8 mouse cellular contexts compared by ENCODE assay signal in genomic region chr5:120502675-120503143, GRCm38 (mm10). TPM values are rescaled to one million over a fixed set of nuclear protein-coding genes. Genes with fewer than 3 reads are reported as not detected.
DNase-seq lines count a peak whose midpoint lies in the region; ATAC-seq and TF ChIP-seq lines count a peak whose summit lies in the region.

No protein-coding gene starts in this region.

- peak overlapping the region; percentile 94 for H3K4me2 ChIP-seq in midbrain, embryonic 11.5 days

- no peak for TF ChIP-seq CTCF in kidney, adult 2 months (conservative IDR thresholded peaks at IDR 0.05; ENCODE audit: insufficient read depth, insufficient read length, low read depth, low read length)
- no peak for TF ChIP-seq CTCF in Patski (IDR thresholded peaks at IDR 0.05)

- no peak for DNase-seq in kidney, adult 2 months
- DNase-seq in kidney, adult 9 months, result no peak
- DNase-seq in Patski (ENCODE audit: low read depth, low spot score), result no peak
- no peak for DNase-seq in hindbrain, embryonic 10.5 days (ENCODE audit: low spot score)
- peak; percentile 86 for DNase-seq in midbrain, embryonic 11.5 days (ENCODE audit: low spot score, missing footprints)
- no peak for DNase-seq in right cerebral cortex, postnatal 25 days
- DNase-seq in left cerebral cortex, adult 8-10 months (ENCODE audit: low spot score in 2 of 2), result no peak

- no peaks in the 10 kb centered on the region for H3K9me3 ChIP-seq in hindbrain, embryonic 10.5 days
- H3K9me3 ChIP-seq in midbrain, embryonic 11.5 days (ENCODE audit: control insufficient read depth, low read length), result no peaks in the 10 kb centered on the region

- no peak for TF ChIP-seq POLR2A in kidney, adult 2 months (IDR thresholded peaks at IDR 0.05; ENCODE audit: low read depth, low read length)

- H3K27ac ChIP-seq in kidney, adult 2 months (ENCODE audit: insufficient read depth, low read depth, low read length), result 0 out of 2 replicates have a peak overlapping the region, but pooled peaks have one; percentile 33
- H3K27ac ChIP-seq in hindbrain, embryonic 10.5 days, result peak overlapping the region; percentile 89
- no peak overlapping the region for H3K27ac ChIP-seq in midbrain, embryonic 11.5 days (ENCODE audit: low read depth, low read length)

- H3K4me1 ChIP-seq in kidney, adult 2 months (ENCODE audit: control insufficient read depth, insufficient read depth, low read length), result peaks cover 10% of the 10 kb centered on the region
- H3K4me1 ChIP-seq in hindbrain, embryonic 10.5 days (replicated peaks), result peaks cover 26% of the 10 kb centered on the region
- H3K4me1 ChIP-seq in midbrain, embryonic 11.5 days (ENCODE audit: control insufficient read depth, insufficient read depth, low read length), result peaks cover 11% of the 10 kb centered on the region

- peak overlapping the region; percentile 90 for H3K4me3 ChIP-seq in kidney, adult 2 months (ENCODE audit: insufficient read depth, low read depth, low read length)
- H3K4me3 ChIP-seq in hindbrain, embryonic 10.5 days, result peak overlapping the region; percentile 96
- peak overlapping the region; percentile 85 for H3K4me3 ChIP-seq in midbrain, embryonic 11.5 days (ENCODE audit: low read depth, low read length)

- in situ Hi-C loops in Patski (cut with MboI; ENCODE audit: low pct_unique_long_range_greater_than_20kb), result loop anchor here (5.0 to 25.0 kb wide), 2 partner anchors 105 to 685 kb away; partner anchors contain the start of gene Ptpn11

- no peaks in the 10 kb centered on the region for H3K36me3 ChIP-seq in kidney, adult 2 months (ENCODE audit: control insufficient read depth, insufficient read depth, low read length)
- H3K36me3 ChIP-seq in hindbrain, embryonic 10.5 days, result peaks cover 11% of the 10 kb centered on the region
- H3K36me3 ChIP-seq in midbrain, embryonic 11.5 days (ENCODE audit: control insufficient read depth, insufficient read depth, low read length), result no peaks in the 10 kb centered on the region; the same call in 1 of the 2 replicates

- no peaks in the 10 kb centered on the region for H3K27me3 ChIP-seq in kidney, adult 2 months (replicated peaks; ENCODE audit: control insufficient read depth, insufficient read depth, low read length)
- H3K27me3 ChIP-seq in Patski, result no peaks in the 10 kb centered on the region
- no peaks in the 10 kb centered on the region for H3K27me3 ChIP-seq in hindbrain, embryonic 10.5 days (ENCODE audit: insufficient read depth, poor library complexity, severe bottlenecking)
- no peaks in the 10 kb centered on the region for H3K27me3 ChIP-seq in midbrain, embryonic 11.5 days (ENCODE audit: control insufficient read depth, insufficient read depth, low read length)

- CTCF ChIA-PET in Patski (lab: Charles Lee), result interaction anchor here (1.6 to 3.3 kb wide), 3 partner anchors 93 to 103 kb away, joined by 4 to 20 read pairs (median 7); no protein-coding TSS in a partner anchor

- POLR2A ChIA-PET in Patski (lab: Charles Lee), result interaction anchor here (1.1 kb wide), 1 partner anchor 94 kb away, joined by 3 read pairs; no protein-coding TSS in a partner anchor

- WGBS in kidney, adult 2 months, result 6% methylated on average over 12 of the region's 12 CpGs
- 12% methylated on average over 12 of the region's 12 CpGs for WGBS in hindbrain, embryonic 10.5 days
- 6% methylated on average over 12 of the region's 12 CpGs for WGBS in midbrain, embryonic 11.5 days

- H3K9ac ChIP-seq in midbrain, embryonic 11.5 days (ENCODE audit: low read length), result peak overlapping the region; percentile 90

- ATAC-seq in Patski, result peak; percentile 32
- no peak for ATAC-seq in midbrain, embryonic 11.5 days (ENCODE audit: low FRiP score)
- ATAC-seq in monocyte, adult 5-6 weeks (replicated peaks; ENCODE audit: insufficient number of reproducible peaks, low FRiP score, low TSS enrichment, poor library complexity, severe bottlenecking), result no peak

RNA-seq across cellular contexts. Expression of gene Plbd2, which starts 0.7 kb away (rescaled TPM):
- 48.1 and 49.3 TPM in 2 replicates for polyA plus RNA-seq in kidney, adult 2 months (2012; rRNA removed)
- polyA plus RNA-seq in Patski (2021), result 97.1 TPM
- polyA plus RNA-seq in hindbrain, embryonic 10.5 days (2016; fragmentation: Nextera tagmentation; extraction: Ambion mirVana), result 42.5 and 43.0 TPM in 2 replicates
- 20.2 and 21.9 TPM in 2 replicates for polyA plus RNA-seq in midbrain, embryonic 11.5 days (2014; fragmentation: Nextera tagmentation; extraction: Ambion mirVana)
- total RNA-seq in monocyte, adult 5-6 weeks (2017), result 8.9 to 11.3 TPM (median 11.2 TPM) in 3 replicates
- total RNA-seq in left cerebral cortex, adult 8-10 months (2022), result 10 to 100 TPM; 59.8 to 67.4 (median 64.8) TPM

RNA-seq across cellular contexts. Expression of gene Slc8b1, which starts 8.3 kb away (rescaled TPM):
- polyA plus RNA-seq in kidney, adult 2 months (2012; rRNA removed), result 23.0 and 25.8 TPM in 2 replicates
- 13.4 TPM for polyA plus RNA-seq in Patski (2021)
- polyA plus RNA-seq in hindbrain, embryonic 10.5 days (2016; fragmentation: Nextera tagmentation; extraction: Ambion mirVana), result 4.4 and 5.8 TPM in 2 replicates
- 1.3 and 1.8 TPM in 2 replicates for polyA plus RNA-seq in midbrain, embryonic 11.5 days (2014; fragmentation: Nextera tagmentation; extraction: Ambion mirVana)
- 72.9 to 104 TPM (median 90.4 TPM) in 3 replicates for total RNA-seq in monocyte, adult 5-6 weeks (2017)
- total RNA-seq in left cerebral cortex, adult 8-10 months (2022), result 1 to 10 TPM; 5.0 to 8.6 (median 6.3) TPM

RNA-seq across cellular contexts. Expression of gene Sds, which starts 26.4 kb away (rescaled TPM):
- not detected in 2 replicates for polyA plus RNA-seq in kidney, adult 2 months (2012; rRNA removed)
- polyA plus RNA-seq in Patski (2021), result 1.3 TPM
- not detected in 2 replicates for polyA plus RNA-seq in hindbrain, embryonic 10.5 days (2016; fragmentation: Nextera tagmentation; extraction: Ambion mirVana)
- not detected in 2 replicates for polyA plus RNA-seq in midbrain, embryonic 11.5 days (2014; fragmentation: Nextera tagmentation; extraction: Ambion mirVana)
- not detected in 3 replicates for total RNA-seq in monocyte, adult 5-6 weeks (2017)
- total RNA-seq in left cerebral cortex, adult 8-10 months (2022), result 1 to 10 TPM in 1 of 4 experiments, under 1 TPM in 2, not detected in 1; 0.61 to 2.0 (median 1.00) TPM

RNA-seq across cellular contexts. Expression of gene Sdsl, which starts 30.1 kb away (rescaled TPM):
- polyA plus RNA-seq in kidney, adult 2 months (2012; rRNA removed), result 9.9 and 10.0 TPM in 2 replicates
- 18.5 TPM for polyA plus RNA-seq in Patski (2021)
- 6.2 and 7.9 TPM in 2 replicates for polyA plus RNA-seq in hindbrain, embryonic 10.5 days (2016; fragmentation: Nextera tagmentation; extraction: Ambion mirVana)
- polyA plus RNA-seq in midbrain, embryonic 11.5 days (2014; fragmentation: Nextera tagmentation; extraction: Ambion mirVana), result 4.2 TPM in 2 replicates
- total RNA-seq in monocyte, adult 5-6 weeks (2017), result not detected in 3 replicates
- 1 to 10 TPM; 4.2 to 7.8 (median 6.2) TPM for total RNA-seq in left cerebral cortex, adult 8-10 months (2022)
